Comparison of ENCODE assay signal across 8 mouse cellular contexts in genomic region chr14:120137680-120138136, GRCm38 (mm10).
DNase-seq lines count a peak whose midpoint lies in the region; ATAC-seq and TF ChIP-seq lines count a peak whose summit lies in the region.

No protein-coding gene starts in this region.

- H3K4me2 ChIP-seq in limb, embryonic 13.5 days (replicated peaks), result peak overlapping the region; percentile 55
- H3K4me2 ChIP-seq in midbrain, embryonic 15.5 days, result peak overlapping the region; percentile 40

- peak; percentile 91 for ATAC-seq in limb, embryonic 13.5 days (ENCODE audit: low FRiP score, low read depth)
- peak; percentile 87 for ATAC-seq in midbrain, embryonic 15.5 days (replicated peaks)

- peak overlapping the region; percentile 28 for H3K27ac ChIP-seq in embryonic fibroblast, embryonic 13.5 days (ENCODE audit: insufficient read depth, low read length)
- peak overlapping the region; percentile 56 for H3K27ac ChIP-seq in limb, embryonic 13.5 days
- no peak overlapping the region for H3K27ac ChIP-seq in midbrain, embryonic 15.5 days

- H3K36me3 ChIP-seq in limb, embryonic 13.5 days, result no peaks in the 10 kb centered on the region
- H3K36me3 ChIP-seq in midbrain, embryonic 15.5 days (replicated peaks), result no peaks in the 10 kb centered on the region

- H3K4me1 ChIP-seq in embryonic fibroblast, embryonic 13.5 days (ENCODE audit: control insufficient read depth, insufficient read depth, low read length), result no peaks in the 10 kb centered on the region
- H3K4me1 ChIP-seq in limb, embryonic 13.5 days, result peaks cover 21% of the 10 kb centered on the region
- peaks cover 14% of the 10 kb centered on the region; the same call in 1 of the 2 replicates for H3K4me1 ChIP-seq in midbrain, embryonic 15.5 days

- TF ChIP-seq CTCF in embryonic fibroblast, embryonic 13.5 days (IDR thresholded peaks at IDR 0.05; ENCODE audit: borderline replicate concordance, insufficient read depth, low read length), result peak; percentile 81

- WGBS in limb, embryonic 13.5 days, result 2% methylated on average over 21 of the region's 21 CpGs
- 2% methylated on average over 21 of the region's 21 CpGs for WGBS in midbrain, embryonic 15.5 days

- no peaks in the 10 kb centered on the region for H3K9me3 ChIP-seq in limb, embryonic 13.5 days
- no peaks in the 10 kb centered on the region for H3K9me3 ChIP-seq in midbrain, embryonic 15.5 days

- no peak overlapping the region for H3K9ac ChIP-seq in limb, embryonic 13.5 days
- no peak overlapping the region for H3K9ac ChIP-seq in midbrain, embryonic 15.5 days

- peak; percentile 84 to 87 for DNase-seq in B cell, adult 2 months
- peak; percentile 93 for DNase-seq in brain, adult 2 months (ENCODE audit: low read depth, low spot score)
- peak; percentile 93 to 94 for DNase-seq in heart, adult 9 months (ENCODE audit: low spot score in 2 of 2)
- peak; percentile 92 for DNase-seq in kidney, adult 9 months
- peak; percentile 62 to 82 for DNase-seq in spleen, adult 18-20 months

- H3K27me3 ChIP-seq in limb, embryonic 13.5 days, result no peaks in the 10 kb centered on the region
- H3K27me3 ChIP-seq in midbrain, embryonic 15.5 days (replicated peaks), result no peaks in the 10 kb centered on the region

- TF ChIP-seq POLR2A in embryonic fibroblast, embryonic 13.5 days (IDR thresholded peaks at IDR 0.05; ENCODE audit: low read depth, low read length), result peak; percentile 47; the same call in 1 of the 2 replicates

- H3K4me3 ChIP-seq in embryonic fibroblast, embryonic 13.5 days (ENCODE audit: insufficient read depth, low read length), result no peak overlapping the region
- peak overlapping the region; percentile 31 for H3K4me3 ChIP-seq in limb, embryonic 13.5 days
- peak overlapping the region; percentile 22 for H3K4me3 ChIP-seq in midbrain, embryonic 15.5 days
